Mouse (Mus musculus): Measurements from ENCODE around the gene Rpl36-ps4. TPM values are rescaled to one million over a fixed set of nuclear protein-coding genes. Genes with fewer than 3 reads are reported as not detected.

Rpl36-ps4 gene
- polyA plus RNA-seq (2014; fragmentation: Illumina TruSeq; extraction: RNeasy Lipid Tissue Mini Kit (QIAGEN cat#74804); ENCODE audit: low read depth, low replicate concordance): not detected

DNA sequence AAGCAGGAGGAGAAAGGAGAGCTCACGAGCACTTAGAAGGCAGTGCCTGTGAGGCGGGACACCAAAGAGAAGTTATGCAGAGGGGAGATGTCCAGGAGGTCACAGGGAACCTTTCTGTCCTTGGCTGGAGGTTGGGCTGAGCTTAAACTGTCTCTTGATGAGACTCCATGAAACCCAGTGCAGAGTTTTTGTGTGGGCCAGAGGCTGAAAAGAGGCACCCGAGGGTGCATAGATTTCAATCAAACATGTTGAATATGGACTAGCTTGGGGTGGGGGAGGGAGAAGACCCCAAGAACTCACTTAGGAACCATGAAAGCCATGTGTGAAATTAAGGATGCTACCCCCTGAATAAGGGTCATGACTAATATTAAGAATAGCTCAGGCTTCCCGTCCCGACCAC, at the start of gene Rpl36-ps4:
Gene Rpl36-ps4, plus strand, starts transcription at position 301 of the 400 bp plus-strand sequence.

Other genes starting within 250 kb of the Rpl36-ps4 start
- gene Msh2, start 248.6 kb upstream of the Rpl36-ps4 start, polyA plus RNA-seq (2014; fragmentation: Illumina TruSeq; extraction: RNeasy Lipid Tissue Mini Kit (QIAGEN cat#74804); ENCODE audit: low read depth, low replicate concordance): 7.9 TPM
- not detected for gene Kcnk12, start 123.0 kb upstream of the Rpl36-ps4 start, polyA plus RNA-seq (2014; fragmentation: Illumina TruSeq; extraction: RNeasy Lipid Tissue Mini Kit (QIAGEN cat#74804); ENCODE audit: low read depth, low replicate concordance)
- gene Msh6, start 54.1 kb downstream of the Rpl36-ps4 start, polyA plus RNA-seq (2014; fragmentation: Illumina TruSeq; extraction: RNeasy Lipid Tissue Mini Kit (QIAGEN cat#74804); ENCODE audit: low read depth, low replicate concordance): 6.3 TPM
- 49.9 TPM for gene Fbxo11, start 144.3 kb downstream of the Rpl36-ps4 start, polyA plus RNA-seq (2014; fragmentation: Illumina TruSeq; extraction: RNeasy Lipid Tissue Mini Kit (QIAGEN cat#74804); ENCODE audit: low read depth, low replicate concordance)

Measured in liver, adult 10 weeks (tissue).